Mouse (Mus musculus): ENCODE measurements around the gene Tspyl3. TPM values are rescaled to one million over a fixed set of nuclear protein-coding genes. Genes with fewer than 3 reads are reported as not detected.
A peak's percentile ranks its signal among the peaks of the same experiment; 100 is the strongest.

Tspyl3 gene
- polyA plus RNA-seq, 1 experiment from 2014 or later: 4.7 TPM

- Histone ChIP-seq H3K27me3 (replicated peaks; ENCODE audit: insufficient read depth, low read length) (no peaks in the 10 kb centered on the region), H3K4me1 (ENCODE audit: insufficient read depth, low read depth, low read length) (peaks cover 7% of the 10 kb centered on the region; the same call in 1 of the 2 replicates), H3K4me2 (replicated peaks; ENCODE audit: low read depth, low read length) (0 out of 2 replicates have a peak overlapping the region, but pooled peaks have one; percentile 12), H3K9ac (replicated peaks; ENCODE audit: low read depth) (no peak overlapping the region), H3K9me3 (ENCODE audit: low read length) (no peaks in the 10 kb centered on the region), H3K36me3 (ENCODE audit: insufficient read depth, low read length) (peaks cover 12% of the 10 kb centered on the region), H3K27ac (ENCODE audit: low read length) (peak overlapping the region; percentile 44), H3K4me3 (ENCODE audit: low read depth, low read length) (no peak overlapping the region)
- TF ChIP-seq CTCF (IDR thresholded peaks at IDR 0.05) (no peak), EP300 (IDR thresholded peaks at IDR 0.05) (no peak)
- DNase-seq (ENCODE audit: low spot score): no peak
- 61% methylated on average over 4 of the region's 4 CpGs for WGBS
- ATAC-seq: no peak
Observed at GRCm38 (mm10) chr2:153237891-153238290, 12.7 kb upstream of the Tspyl3 start.

GRCm38 (mm10) chr2:153237193-153237592 lies 12.0 kb upstream of the Tspyl3 start:
- Histone ChIP-seq H3K4me1 (ENCODE audit: insufficient read depth, low read depth, low read length) (peaks cover 6% of the 10 kb centered on the region; the same call in 1 of the 2 replicates), H3K27ac (ENCODE audit: low read length) (no peak overlapping the region), H3K4me2 (replicated peaks; ENCODE audit: low read depth, low read length) (no peak overlapping the region), H3K9ac (replicated peaks; ENCODE audit: low read depth) (no peak overlapping the region), H3K4me3 (ENCODE audit: low read depth, low read length) (no peak overlapping the region), H3K27me3 (replicated peaks; ENCODE audit: insufficient read depth, low read length) (no peaks in the 10 kb centered on the region), H3K9me3 (ENCODE audit: low read length) (no peaks in the 10 kb centered on the region), H3K36me3 (ENCODE audit: insufficient read depth, low read length) (peaks cover 16% of the 10 kb centered on the region)
- no peak for ATAC-seq
- no peak for DNase-seq (ENCODE audit: low spot score)
- 54% methylated on average over 4 of the region's 4 CpGs for WGBS
- TF ChIP-seq EP300 (IDR thresholded peaks at IDR 0.05) (no peak), CTCF (IDR thresholded peaks at IDR 0.05) (no peak)

GRCm38 (mm10) chr2:153228523-153228922 lies 3.3 kb upstream of the Tspyl3 start:
- Histone ChIP-seq H3K4me3 (ENCODE audit: low read depth, low read length) (no peak overlapping the region), H3K27me3 (replicated peaks; ENCODE audit: insufficient read depth, low read length) (no peaks in the 10 kb centered on the region), H3K9me3 (ENCODE audit: low read length) (no peaks in the 10 kb centered on the region), H3K4me2 (replicated peaks; ENCODE audit: low read depth, low read length) (no peak overlapping the region), H3K36me3 (ENCODE audit: insufficient read depth, low read length) (peaks cover 33% of the 10 kb centered on the region), H3K4me1 (ENCODE audit: insufficient read depth, low read depth, low read length) (no peaks in the 10 kb centered on the region), H3K9ac (replicated peaks; ENCODE audit: low read depth) (no peak overlapping the region), H3K27ac (ENCODE audit: low read length) (no peak overlapping the region)
- DNase-seq (ENCODE audit: low spot score) (no peak), ATAC-seq (no peak)
- no peak for TF ChIP-seq CTCF (IDR thresholded peaks at IDR 0.05)
- TF ChIP-seq EP300 (IDR thresholded peaks at IDR 0.05): no peak
- whole genome bisulfite sequencing: 82% methylated on average over 5 of the region's 5 CpGs

DNA sequence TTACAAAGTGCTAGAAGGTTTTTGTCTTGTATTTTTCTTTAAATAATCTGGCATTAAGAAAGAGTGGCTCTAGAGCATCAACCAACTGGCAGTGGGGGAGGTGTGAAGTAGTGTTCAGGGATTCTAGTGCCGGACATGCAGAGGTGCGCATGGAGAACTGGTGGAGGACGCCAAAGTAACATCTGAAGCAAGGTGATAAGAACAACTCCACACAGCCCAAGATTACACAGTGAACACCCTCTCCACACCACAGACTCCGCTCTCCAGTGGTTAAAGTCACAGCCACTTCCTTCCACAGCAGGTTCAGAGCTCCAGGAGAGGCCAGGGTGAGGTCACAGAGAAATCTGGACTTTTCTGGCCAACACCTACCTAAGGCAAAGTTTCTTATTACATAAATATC lies 2.7 kb upstream of the Tspyl3 start:
- Histone ChIP-seq H3K4me1 (ENCODE audit: insufficient read depth, low read depth, low read length) (no peaks in the 10 kb centered on the region), H3K27me3 (replicated peaks; ENCODE audit: insufficient read depth, low read length) (no peaks in the 10 kb centered on the region), H3K9ac (replicated peaks; ENCODE audit: low read depth) (no peak overlapping the region), H3K27ac (ENCODE audit: low read length) (no peak overlapping the region), H3K4me2 (replicated peaks; ENCODE audit: low read depth, low read length) (no peak overlapping the region), H3K9me3 (ENCODE audit: low read length) (no peaks in the 10 kb centered on the region), H3K4me3 (ENCODE audit: low read depth, low read length) (no peak overlapping the region), H3K36me3 (ENCODE audit: insufficient read depth, low read length) (peaks cover 33% of the 10 kb centered on the region)
- TF ChIP-seq CTCF (IDR thresholded peaks at IDR 0.05): no peak
- TF ChIP-seq EP300 (IDR thresholded peaks at IDR 0.05): no peak
- no peak for ATAC-seq
- no peak for DNase-seq (ENCODE audit: low spot score)
- WGBS: 65% methylated on average over 4 of the region's 4 CpGs

DNA sequence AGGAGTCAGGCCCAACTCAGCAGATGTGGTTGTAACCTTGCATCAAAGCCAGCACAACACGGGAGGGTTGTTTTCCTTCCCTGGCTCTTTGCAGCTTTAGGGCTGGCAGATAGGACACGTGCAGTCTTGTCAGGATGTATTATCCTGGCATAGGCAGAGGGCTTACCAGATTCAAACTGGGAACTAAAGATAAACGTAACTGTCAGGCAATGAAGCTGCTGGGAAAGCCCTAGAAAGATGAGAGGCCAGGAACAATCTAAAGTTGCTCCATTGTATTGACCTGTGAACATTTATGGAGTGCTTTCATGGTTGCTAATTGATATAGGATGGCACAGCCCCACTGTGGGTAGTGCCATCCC lies 333 bp upstream of the Tspyl3 start:
- peak overlapping the region; percentile 80 for H3K4me2 ChIP-seq (replicated peaks; ENCODE audit: low read depth, low read length)
- ATAC-seq: no peak
- H3K27me3 ChIP-seq (replicated peaks; ENCODE audit: insufficient read depth, low read length): no peaks in the 10 kb centered on the region
- no peaks in the 10 kb centered on the region for H3K4me1 ChIP-seq (ENCODE audit: insufficient read depth, low read depth, low read length)
- H3K27ac ChIP-seq (ENCODE audit: low read length): no peak overlapping the region
- H3K4me3 ChIP-seq (ENCODE audit: low read depth, low read length): peak overlapping the region; percentile 46
- WGBS: 9% methylated on average over 3 of the region's 3 CpGs
- TF ChIP-seq CTCF (IDR thresholded peaks at IDR 0.05) (no peak), EP300 (IDR thresholded peaks at IDR 0.05) (no peak)
- no peak overlapping the region for H3K9ac ChIP-seq (replicated peaks; ENCODE audit: low read depth)
- no peak for DNase-seq (ENCODE audit: low spot score)
- H3K9me3 ChIP-seq (ENCODE audit: low read length): no peaks in the 10 kb centered on the region
- peaks cover 13% of the 10 kb centered on the region for H3K36me3 ChIP-seq (ENCODE audit: insufficient read depth, low read length)

GRCm38 (mm10) chr2:153222566-153222965 lies 2.7 kb downstream of the Tspyl3 start:
- DNase-seq (ENCODE audit: low spot score) (no peak), ATAC-seq (no peak)
- 90% methylated on average over 2 of the region's 2 CpGs for WGBS
- Histone ChIP-seq H3K27me3 (replicated peaks; ENCODE audit: insufficient read depth, low read length) (no peaks in the 10 kb centered on the region), H3K36me3 (ENCODE audit: insufficient read depth, low read length) (no peaks in the 10 kb centered on the region), H3K4me3 (ENCODE audit: low read depth, low read length) (no peak overlapping the region), H3K4me1 (ENCODE audit: insufficient read depth, low read depth, low read length) (no peaks in the 10 kb centered on the region), H3K4me2 (replicated peaks; ENCODE audit: low read depth, low read length) (no peak overlapping the region), H3K27ac (ENCODE audit: low read length) (no peak overlapping the region), H3K9ac (replicated peaks; ENCODE audit: low read depth) (no peak overlapping the region), H3K9me3 (ENCODE audit: low read length) (no peaks in the 10 kb centered on the region)
- no peak for TF ChIP-seq EP300 (IDR thresholded peaks at IDR 0.05)
- TF ChIP-seq CTCF (IDR thresholded peaks at IDR 0.05): no peak

- no peaks in the 10 kb centered on the region for H3K9me3 ChIP-seq (ENCODE audit: low read length)
- H3K4me2 ChIP-seq (replicated peaks; ENCODE audit: low read depth, low read length): no peak overlapping the region
- no peak overlapping the region for H3K4me3 ChIP-seq (ENCODE audit: low read depth, low read length)
- no peak for TF ChIP-seq EP300 (IDR thresholded peaks at IDR 0.05)
- no peak for TF ChIP-seq CTCF (IDR thresholded peaks at IDR 0.05)
- no peak for ATAC-seq
- no peaks in the 10 kb centered on the region for H3K36me3 ChIP-seq (ENCODE audit: insufficient read depth, low read length)
- H3K9ac ChIP-seq (replicated peaks; ENCODE audit: low read depth): no peak overlapping the region
- H3K4me1 ChIP-seq (ENCODE audit: insufficient read depth, low read depth, low read length): no peaks in the 10 kb centered on the region
- H3K27ac ChIP-seq (ENCODE audit: low read length): no peak overlapping the region
- no peaks in the 10 kb centered on the region for H3K27me3 ChIP-seq (replicated peaks; ENCODE audit: insufficient read depth, low read length)
- no peak for DNase-seq (ENCODE audit: low spot score)
Observed at GRCm38 (mm10) chr2:153222130-153222529, 3.1 kb downstream of the Tspyl3 start.

Measured in lung, postnatal 0 days (tissue).